Mouse (Mus musculus) erythroblast, embryonic 14.5 days (primary cell): ENCODE data around the gene Gpr176.

Source experiments
- GATA1 ChIP-seq: IDR thresholded peaks from 2 replicates; pipeline ENCODE4 v1.6.1; 2012; ENCODE audit warnings: low read length, inconsistent platforms, mixed read lengths
- TAL1 ChIP-seq: IDR thresholded peaks from 3 replicates; pipeline ENCODE4 v1.6.1; 2012; ENCODE audit warnings: low read length, inconsistent platforms, mixed read lengths

DNA sequence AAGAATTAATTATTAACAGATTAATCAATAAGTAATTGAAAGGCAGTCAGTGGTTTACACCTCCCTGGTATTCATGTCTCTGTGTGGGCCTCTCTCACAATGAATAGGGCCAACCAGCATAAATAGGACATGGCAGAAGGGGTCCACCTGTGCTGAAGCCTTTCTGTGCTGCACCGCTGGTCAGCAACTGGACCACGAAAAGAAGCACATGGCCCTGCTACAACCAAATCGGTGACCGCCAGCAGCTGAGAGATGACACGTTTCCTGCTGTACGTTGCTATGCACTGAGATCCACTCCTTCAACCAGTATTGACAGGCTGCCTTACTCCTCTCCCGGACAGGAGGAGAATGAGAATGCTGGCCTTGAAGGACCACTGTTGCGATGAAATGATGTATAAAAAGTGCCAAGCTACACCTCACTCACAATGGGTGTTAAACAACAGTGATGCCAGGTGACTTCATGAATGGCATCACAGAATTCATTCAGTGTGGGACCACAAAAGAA lies 72.1 kb downstream of the Gpr176 start:
- TF ChIP-seq GATA1 (no peak), TAL1 (no peak)
